Mouse (Mus musculus): ENCODE data around the gene Itih3.
A peak's percentile ranks its signal among the peaks of the same experiment; 100 is the strongest.

Itih3 gene

GRCm38 (mm10) chr14:30899972-30900371 lies 23.6 kb downstream of the Itih3 start:
- no peak for DNase-seq

- peak; percentile 72 for DNase-seq
Observed at GRCm38 (mm10) chr14:30888271-30888732, 35.3 kb downstream of the Itih3 start.

GRCm38 (mm10) chr14:30886204-30886603 lies 37.4 kb downstream of the Itih3 start, which contains the start of gene Itih4:
Gene Itih4 (plus strand): TSS chr14:30886476.
- no peak for DNase-seq

GRCm38 (mm10) chr14:30885298-30885697 lies 38.3 kb downstream of the Itih3 start:
- no peak for DNase-seq

- peak; percentile 68 for DNase-seq
Observed at GRCm38 (mm10) chr14:30881718-30882108, 41.8 kb downstream of the Itih3 start.

GRCm38 (mm10) chr14:30880811-30881717 lies 42.5 kb downstream of the Itih3 start:
- DNase-seq = peak; percentile 59

GRCm38 (mm10) chr14:30880251-30880650 lies 43.3 kb downstream of the Itih3 start:
- DNase-seq = no peak

GRCm38 (mm10) chr14:30879794-30880193 lies 43.8 kb downstream of the Itih3 start:
- no peak for DNase-seq

- DNase-seq = no peak
Observed at GRCm38 (mm10) chr14:30878958-30879571, 44.5 kb downstream of the Itih3 start, which contains the start of gene Mustn1. Gene Mustn1 (plus strand): TSS chr14:30879200.

- DNase-seq = no peak
Observed at GRCm38 (mm10) chr14:30877827-30878226, 45.7 kb downstream of the Itih3 start.

GRCm38 (mm10) chr14:30876451-30876850 lies 47.1 kb downstream of the Itih3 start:
- DNase-seq = no peak

GRCm38 (mm10) chr14:30875955-30876354 lies 47.6 kb downstream of the Itih3 start:
- DNase-seq = no peak

GRCm38 (mm10) chr14:30875130-30875865 lies 48.3 kb downstream of the Itih3 start:
- DNase-seq = no peak

- no peak for DNase-seq
Observed at GRCm38 (mm10) chr14:30874095-30874700, 49.4 kb downstream of the Itih3 start.

- DNase-seq = no peak
Observed at GRCm38 (mm10) chr14:30870206-30871147, 53.1 kb downstream of the Itih3 start.

- no peak for DNase-seq
Observed at GRCm38 (mm10) chr14:30869391-30869801, 54.2 kb downstream of the Itih3 start.

GRCm38 (mm10) chr14:30868826-30869225 lies 54.7 kb downstream of the Itih3 start:
- DNase-seq = no peak

- DNase-seq = peak; percentile 62
Observed at GRCm38 (mm10) chr14:30867042-30867441, 56.5 kb downstream of the Itih3 start.

GRCm38 (mm10) chr14:30865311-30865710 lies 58.2 kb downstream of the Itih3 start:
- no peak for DNase-seq

- DNase-seq = no peak
Observed at GRCm38 (mm10) chr14:30862368-30862767, 61.2 kb downstream of the Itih3 start.

- DNase-seq = peak; percentile 54
Observed at GRCm38 (mm10) chr14:30861421-30862125, 62.0 kb downstream of the Itih3 start.

Measured in cerebellum, adult 11-12 months (tissue).